Mouse (Mus musculus): ENCODE measurements around the gene Cel. TPM values are rescaled to one million over a fixed set of nuclear protein-coding genes. Genes with fewer than 3 reads are reported as not detected.

Gene Cel
- total and polyA plus RNA-seq, 3 experiments = not detected

- DNase-seq (ENCODE audit: low read depth, low spot score) = no peak
- H3K9ac ChIP-seq (ENCODE audit: control insufficient read depth, low read depth, low read length, poor library complexity, severe bottlenecking) = no peak overlapping the region
- no peaks in the 10 kb centered on the region for H3K27me3 ChIP-seq (ENCODE audit: control insufficient read depth in 1 of 2, insufficient read depth in 2 of 2, low read length in 2 of 2)
- no peaks in the 10 kb centered on the region for H3K79me2 ChIP-seq (ENCODE audit: control insufficient read depth, insufficient read depth, low read length, poor library complexity)
- peaks cover 0 to 2% of the 10 kb centered on the region in 2 experiments; a peak in 1 of 4 replicates for H3K36me3 ChIP-seq (ENCODE audit: control insufficient read depth in 1 of 2, insufficient read depth in 2 of 2, low read length in 2 of 2)
- no peaks in the 10 kb centered on the region for H3K9me3 ChIP-seq (replicated peaks; ENCODE audit: insufficient read depth, low read length)
- H3K4me3 ChIP-seq (ENCODE audit: control insufficient read depth in 1 of 2, insufficient read depth in 1 of 2, low read depth in 2 of 2, low read length in 2 of 2) = no peak overlapping the region
- TF ChIP-seq POLR2A (IDR thresholded peaks at IDR 0.05; ENCODE audit: control insufficient read depth in 1 of 2, insufficient read depth in 1 of 2, low read depth in 1 of 2, low read length in 2 of 2, poor library complexity in 1 of 2) = no peak
- TF ChIP-seq USF1 (IDR thresholded peaks at IDR 0.05; ENCODE audit: low read depth, low read length) = no peak
- TF ChIP-seq ETS1 (IDR thresholded peaks at IDR 0.05; ENCODE audit: low read depth, low read length) = no peak
- peaks cover 0 to 3% of the 10 kb centered on the region in 2 experiments; a peak in 3 of 4 replicates for H3K4me1 ChIP-seq (ENCODE audit: control insufficient read depth in 1 of 2, insufficient read depth in 2 of 2, low read length in 2 of 2)
- no peak overlapping the region for H3K27ac ChIP-seq (ENCODE audit: control insufficient read depth, low read depth, low read length)
Observed at GRCm38 (mm10) chr2:28524406-28524805, 38.8 kb downstream of the Cel start.

- no peak for TF ChIP-seq RCOR1 (IDR thresholded peaks at IDR 0.05; ENCODE audit: low read depth, low read length)
- no peak for TF ChIP-seq MXI1 (IDR thresholded peaks at IDR 0.05; ENCODE audit: low read depth, low read length)
- TF ChIP-seq ELF1 (IDR thresholded peaks at IDR 0.05; ENCODE audit: low read depth, low read length) = no peak
- TF ChIP-seq MYB (IDR thresholded peaks at IDR 0.05; ENCODE audit: low read depth, low read length) = no peak
- peak; percentile 11; the same call in 1 of the 2 replicates for TF ChIP-seq CHD2 (IDR thresholded peaks at IDR 0.05; ENCODE audit: low read length)
- TF ChIP-seq ETS1 (IDR thresholded peaks at IDR 0.05; ENCODE audit: low read depth, low read length) = no peak
- no peak for TF ChIP-seq ZNF384 (IDR thresholded peaks at IDR 0.05; ENCODE audit: low read depth, low read length)
- no peak for TF ChIP-seq HCFC1 (IDR thresholded peaks at IDR 0.05; ENCODE audit: low read depth, low read length)
- no peak for TF ChIP-seq TBP (IDR thresholded peaks at IDR 0.05; ENCODE audit: low read depth, low read length)
- H3K4me1 ChIP-seq (ENCODE audit: control insufficient read depth in 1 of 2, insufficient read depth in 2 of 2, low read length in 2 of 2) = peaks cover 0 to 3% of the 10 kb centered on the region in 2 experiments; a peak in 3 of 4 replicates
- H3K4me3 ChIP-seq (ENCODE audit: control insufficient read depth in 1 of 2, insufficient read depth in 1 of 2, low read depth in 2 of 2, low read length in 2 of 2) = no peak overlapping the region
- no peaks in the 10 kb centered on the region for H3K79me2 ChIP-seq (ENCODE audit: control insufficient read depth, insufficient read depth, low read length, poor library complexity)
- no peak overlapping the region for H3K27ac ChIP-seq (ENCODE audit: control insufficient read depth, low read depth, low read length)
- peak; percentile 85 for DNase-seq (ENCODE audit: low read depth, low spot score)
- H3K36me3 ChIP-seq (ENCODE audit: control insufficient read depth in 1 of 2, insufficient read depth in 2 of 2, low read length in 2 of 2) = peaks cover 0 to 2% of the 10 kb centered on the region in 2 experiments; a peak in 1 of 4 replicates
- no peaks in the 10 kb centered on the region for H3K9me3 ChIP-seq (replicated peaks; ENCODE audit: insufficient read depth, low read length)
- H3K9ac ChIP-seq (ENCODE audit: control insufficient read depth, low read depth, low read length, poor library complexity, severe bottlenecking) = no peak overlapping the region
- H3K27me3 ChIP-seq (ENCODE audit: control insufficient read depth in 1 of 2, insufficient read depth in 2 of 2, low read length in 2 of 2) = no peaks in the 10 kb centered on the region
Observed at GRCm38 (mm10) chr2:28523643-28524117, 39.5 kb downstream of the Cel start.

- Histone ChIP-seq H3K4me1 (ENCODE audit: control insufficient read depth in 1 of 2, insufficient read depth in 2 of 2, low read length in 2 of 2) (peaks cover 0 to 3% of the 10 kb centered on the region in 2 experiments; a peak in 3 of 4 replicates), H3K79me2 (ENCODE audit: control insufficient read depth, insufficient read depth, low read length, poor library complexity) (no peaks in the 10 kb centered on the region), H3K36me3 (ENCODE audit: control insufficient read depth in 1 of 2, insufficient read depth in 2 of 2, low read length in 2 of 2) (peaks cover 0 to 2% of the 10 kb centered on the region in 2 experiments; a peak in 1 of 4 replicates), H3K9ac (ENCODE audit: control insufficient read depth, low read depth, low read length, poor library complexity, severe bottlenecking) (no peak overlapping the region), H3K27me3 (ENCODE audit: control insufficient read depth in 1 of 2, insufficient read depth in 2 of 2, low read length in 2 of 2) (no peaks in the 10 kb centered on the region), H3K4me3 (ENCODE audit: control insufficient read depth in 1 of 2, insufficient read depth in 1 of 2, low read depth in 2 of 2, low read length in 2 of 2) (no peak overlapping the region), H3K9me3 (replicated peaks; ENCODE audit: insufficient read depth, low read length) (no peaks in the 10 kb centered on the region), H3K27ac (ENCODE audit: control insufficient read depth, low read depth, low read length) (no peak overlapping the region)
- TF ChIP-seq POLR2AphosphoS2 (IDR thresholded peaks at IDR 0.05; ENCODE audit: low read length) = no peak
- no peak for TF ChIP-seq POLR2AphosphoS5 (IDR thresholded peaks at IDR 0.05; ENCODE audit: borderline replicate concordance, low read depth, low read length)
- TF ChIP-seq GATA1 (IDR thresholded peaks at IDR 0.05; ENCODE audit: low read depth, low read length) = no peak
- no peak for TF ChIP-seq ZMIZ1 (IDR thresholded peaks at IDR 0.05; ENCODE audit: low read depth, low read length)
- TF ChIP-seq KAT2A (conservative IDR thresholded peaks at IDR 0.05; ENCODE audit: low read depth, low read length) = no peak
- TF ChIP-seq JUND (IDR thresholded peaks at IDR 0.05; ENCODE audit: low read depth, low read length) = no peak
- no peak for TF ChIP-seq USF1 (IDR thresholded peaks at IDR 0.05; ENCODE audit: low read depth, low read length)
- no peak for TF ChIP-seq NELFE (IDR thresholded peaks at IDR 0.05; ENCODE audit: low read depth, low read length)
- no peak for TF ChIP-seq MYB (IDR thresholded peaks at IDR 0.05; ENCODE audit: low read depth, low read length)
- no peak for TF ChIP-seq MYC (IDR thresholded peaks at IDR 0.05; ENCODE audit: low read depth, low read length)
- no peak for TF ChIP-seq RCOR1 (IDR thresholded peaks at IDR 0.05; ENCODE audit: low read depth, low read length)
- no peak for TF ChIP-seq MXI1 (IDR thresholded peaks at IDR 0.05; ENCODE audit: low read depth, low read length)
- no peak for TF ChIP-seq BHLHE40 (IDR thresholded peaks at IDR 0.05; ENCODE audit: borderline replicate concordance, low read depth, low read length)
- TF ChIP-seq POLR2A (IDR thresholded peaks at IDR 0.05; ENCODE audit: control insufficient read depth in 1 of 2, insufficient read depth in 1 of 2, low read depth in 1 of 2, low read length in 2 of 2, poor library complexity in 1 of 2) = no peak
- no peak for DNase-seq (ENCODE audit: low read depth, low spot score)
Observed at GRCm38 (mm10) chr2:28522166-28522565, 41.0 kb downstream of the Cel start.
